ENCODE assay signal across 19 mouse cellular contexts in the genomic region with DNA sequence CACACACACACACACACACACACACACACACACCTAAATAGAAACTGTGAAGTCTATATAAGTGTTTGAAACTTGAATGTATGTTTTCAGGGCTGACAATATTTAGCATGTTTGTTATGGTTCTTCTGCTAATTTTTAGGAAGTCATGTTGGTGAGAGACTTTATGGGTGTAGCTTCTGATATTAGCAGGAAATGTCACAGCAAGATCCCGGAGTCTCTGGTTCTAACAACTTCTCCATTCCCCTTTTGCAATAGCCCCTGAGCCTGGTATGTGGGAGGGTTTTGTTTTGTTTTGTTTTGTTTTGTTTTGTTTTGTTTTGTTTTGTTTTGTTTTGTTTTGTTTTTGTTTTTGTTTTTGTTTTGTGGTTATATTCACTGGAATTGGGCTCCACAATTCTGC.
"Had no signal": no experiment of that assay in that cellular context is flagged by ENCODE, and none has a peak within 500 bp of the region (broad histone marks: within the 10 kb centered on the region; RNA-seq: fewer than 3 reads in every experiment).

No protein-coding gene starts in this region.

- H3K9me3 ChIP-seq: lung, embryonic 15.5 days; midbrain, embryonic 12.5 days; midbrain, embryonic 15.5 days; neural tube, embryonic 13.5 days had no signal

- H3K36me3 ChIP-seq: lung, embryonic 15.5 days; midbrain, embryonic 12.5 days; midbrain, embryonic 15.5 days; neural tube, embryonic 13.5 days had no signal

- DNase-seq: kidney, adult 11 months; kidney, adult 9 months; kidney, postnatal 14 days; kidney, postnatal 4 days; lung, adult 18-20 months; lung, postnatal 14 days; retina, postnatal 1 day; right cerebral cortex, postnatal 25 days; spleen, adult 18-20 months; thymus, adult 2 months; thymus, postnatal 14 days; thymus, postnatal 4 days had no signal

- H3K27ac ChIP-seq: liver, embryonic 14.5 days; lung, embryonic 15.5 days; midbrain, embryonic 12.5 days; midbrain, embryonic 15.5 days; neural tube, embryonic 13.5 days had no signal

- H3K4me3 ChIP-seq: lung, embryonic 15.5 days; midbrain, embryonic 12.5 days; midbrain, embryonic 15.5 days; myocyte; neural tube, embryonic 13.5 days had no signal

- H3K4me1 ChIP-seq: lung, embryonic 15.5 days; midbrain, embryonic 12.5 days; neural tube, embryonic 13.5 days had no signal

- H3K4me2 ChIP-seq: liver, embryonic 11.5 days; lung, embryonic 15.5 days; midbrain, embryonic 12.5 days; midbrain, embryonic 15.5 days; neural tube, embryonic 13.5 days had no signal

- H3K27me3 ChIP-seq: lung, embryonic 15.5 days; midbrain, embryonic 12.5 days; midbrain, embryonic 15.5 days; neural tube, embryonic 13.5 days had no signal

- H3K9ac ChIP-seq: liver, embryonic 14.5 days; lung, embryonic 15.5 days; midbrain, embryonic 12.5 days; midbrain, embryonic 15.5 days; neural tube, embryonic 13.5 days had no signal

- ATAC-seq: midbrain, embryonic 15.5 days had no signal
